Mouse (Mus musculus) spleen, adult 2 months (tissue): ENCODE data around the gene Scgb2b24. TPM values are rescaled to one million over a fixed set of nuclear protein-coding genes. Genes with fewer than 3 reads are reported as not detected.

Experiments used
- DNase-seq, 2 experiments: peaks; one replicate each; pipeline versions ENCODE4 v3.0.0 to v3.0.0-alpha.2; 2012 to 2021; ENCODE audit warnings: low spot score in 2 of 2, low read depth in 1 of 2
- H3K27ac ChIP-seq: fragments of 200-500 bp; 2 replicates; pipeline ENCODE4 v1.5.1; 2012; ENCODE audit warnings: low read length, inconsistent platforms; ENCODE audit not compliant: insufficient read depth
- H3K27me3 ChIP-seq: fragments of 200-500 bp; 2 replicates; pipeline ENCODE4 v1.6.1; 2012; ENCODE audit warnings: mild to moderate bottlenecking, moderate library complexity, low read length, inconsistent platforms; ENCODE audit not compliant: control insufficient read depth, insufficient read depth
- H3K36me3 ChIP-seq: fragments of 200-500 bp; 2 replicates; pipeline ENCODE4 v1.6.1; 2012; ENCODE audit warnings: mild to moderate bottlenecking, low read length, inconsistent platforms; ENCODE audit not compliant: control insufficient read depth, insufficient read depth
- H3K4me1 ChIP-seq: fragments of 200-500 bp; 2 replicates; pipeline ENCODE4 v1.6.1; 2011; ENCODE audit warnings: inconsistent platforms; ENCODE audit not compliant: control insufficient read depth, insufficient read depth, insufficient read length
- H3K4me3 ChIP-seq: fragments of 200-500 bp; 2 replicates; pipeline ENCODE4 v1.5.1; 2011; ENCODE audit warnings: mild to moderate bottlenecking, inconsistent platforms; ENCODE audit not compliant: insufficient read depth, insufficient read length; ENCODE audit errors: extremely low read depth
- CTCF ChIP-seq: fragments of 200-500 bp; IDR thresholded peaks from 2 replicates; pipeline ENCODE4 v1.5.1; 2011; ENCODE audit warnings: mild to moderate bottlenecking, inconsistent platforms; ENCODE audit not compliant: insufficient read depth, insufficient read length, insufficient replicate concordance; ENCODE audit errors: extremely low read depth
- POLR2A ChIP-seq: fragments of 200-500 bp; IDR thresholded peaks from 2 replicates; pipeline ENCODE4 v1.6.1; 2011; ENCODE audit warnings: low read depth, low read length, inconsistent platforms
- WGBS: fragments of 180-500 bp; shearing (Covaris S2); methylation state at CpG from one replicate; pipeline ENCODE4 v1.1.7; 2018; 5-methylcytosine and 5-hydroxymethylcytosine counted together
- polyA plus RNA-seq: library from polyadenylated mRNA; depleted of rRNA; stranded (reverse); fragments of >200 nt; gene quantifications from 2 replicates; pipeline ENCODE4 v1.2.3, GENCODE M21; 2012; rRNA removed

The Scgb2b24 gene
- polyA plus RNA-seq = not detected in 2 replicates

GRCm38 (mm10) chr7:33739212-33739611, at the start of gene Scgb2b24:
Scgb2b24 (minus strand) TSS chr7:33739312.
- no peak for DNase-seq
- Histone ChIP-seq H3K4me1 (no peaks in the 10 kb centered on the region), H3K27me3 (no peaks in the 10 kb centered on the region), H3K4me3 (no peak within 1 kb of the TSS), H3K27ac (no peak within 1 kb of the TSS), H3K36me3 (no peaks in the 10 kb centered on the region)
- no peak for TF ChIP-seq POLR2A
- no peak for TF ChIP-seq CTCF
- WGBS = 84% methylated on average over 2 of the region's 2 CpGs

- Histone ChIP-seq H3K27me3 (no peaks in the 10 kb centered on the region), H3K36me3 (no peaks in the 10 kb centered on the region), H3K27ac (no peak within 1 kb of the TSS), H3K4me3 (no peak within 1 kb of the TSS), H3K4me1 (no peaks in the 10 kb centered on the region)
- no peak for DNase-seq
- TF ChIP-seq CTCF (no peak), POLR2A (no peak)
- 76% methylated on average over 3 of the region's 3 CpGs for WGBS
These were observed 4.4 kb upstream of the Scgb2b24 start, which contains the start of gene Scgb1b24 for GRCm38 (mm10) chr7:33743499-33743898. Scgb1b24 (plus strand) TSS chr7:33743799.

- Histone ChIP-seq H3K27me3 (no peaks in the 10 kb centered on the region), H3K4me1 (no peaks in the 10 kb centered on the region), H3K27ac (no peak overlapping the region), H3K36me3 (no peaks in the 10 kb centered on the region), H3K4me3 (no peak overlapping the region)
- WGBS = 28% methylated on average over 1 of the region's 1 CpGs
- no peak for DNase-seq
- TF ChIP-seq POLR2A = no peak
These were observed 49.2 kb downstream of the Scgb2b24 start for GRCm38 (mm10) chr7:33689864-33690263.

Other genes starting within 250 kb of the Scgb2b24 start
- gene Scgb2b21, start 218.9 kb downstream of the Scgb2b24 start, polyA plus RNA-seq = not detected in 2 replicates
- gene Scgb1b24, start 4.5 kb upstream of the Scgb2b24 start, polyA plus RNA-seq = not detected in 2 replicates
- gene Scgb2b26, start 205.7 kb upstream of the Scgb2b24 start, polyA plus RNA-seq = not detected in 2 replicates